Mouse (Mus musculus): Measurements from ENCODE around the gene Anapc16. TPM values are rescaled to one million over a fixed set of nuclear protein-coding genes. Genes with fewer than 3 reads are reported as not detected.
A peak's percentile ranks its signal among the peaks of the same experiment; 100 is the strongest.
"Not testable (repeated sequence)": the region's sequence is repeated elsewhere in the genome, so short reads cannot be mapped to it uniquely, and the experiment has no call there.

Gene Anapc16
- polyA plus RNA-seq, 1 experiment from 2014 or later = 117 TPM

DNA sequence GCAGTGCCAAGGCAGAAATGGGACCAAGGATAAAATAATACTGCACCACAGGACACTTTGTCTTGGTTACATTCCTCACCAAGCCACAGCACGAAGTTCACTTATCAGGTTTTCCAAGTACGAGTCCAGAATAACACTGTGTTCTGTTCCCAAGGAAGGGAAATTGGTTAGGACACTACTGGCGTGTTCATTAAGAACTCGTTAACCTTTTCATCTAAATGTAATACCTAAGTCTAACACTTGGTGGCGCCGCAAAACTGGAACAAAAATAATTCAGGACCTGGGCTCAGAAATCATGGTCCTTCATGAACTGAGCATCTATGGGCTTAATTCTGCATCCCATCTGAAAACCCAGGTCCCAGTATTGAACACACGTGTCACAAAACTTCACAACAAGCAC lies 5.3 kb downstream of the Anapc16 start:
- TF ChIP-seq EP300 (IDR thresholded peaks at IDR 0.05) (peak; percentile 93), CTCF (IDR thresholded peaks at IDR 0.05) (peak; percentile 77)
- Histone ChIP-seq H3K27me3 (replicated peaks; ENCODE audit: insufficient read depth, low read length) (no peaks in the 10 kb centered on the region), H3K9ac (replicated peaks; ENCODE audit: low read depth) (no peak overlapping the region), H3K36me3 (ENCODE audit: insufficient read depth, low read length) (peaks cover 4% of the 10 kb centered on the region; the same call in 1 of the 2 replicates), H3K4me3 (ENCODE audit: low read depth, low read length) (no peak overlapping the region), H3K4me1 (ENCODE audit: insufficient read depth, low read depth, low read length) (peaks cover 10% of the 10 kb centered on the region; the same call in 1 of the 2 replicates), H3K9me3 (ENCODE audit: low read length) (no peaks in the 10 kb centered on the region), H3K27ac (ENCODE audit: low read length) (no peak overlapping the region), H3K4me2 (replicated peaks; ENCODE audit: low read depth, low read length) (no peak overlapping the region)
- 14% methylated on average over 7 of the region's 7 CpGs for WGBS
- ATAC-seq = peak; percentile 6; the same call in 1 of the 2 replicates
- DNase-seq (ENCODE audit: low spot score) = peak; percentile 76

DNA sequence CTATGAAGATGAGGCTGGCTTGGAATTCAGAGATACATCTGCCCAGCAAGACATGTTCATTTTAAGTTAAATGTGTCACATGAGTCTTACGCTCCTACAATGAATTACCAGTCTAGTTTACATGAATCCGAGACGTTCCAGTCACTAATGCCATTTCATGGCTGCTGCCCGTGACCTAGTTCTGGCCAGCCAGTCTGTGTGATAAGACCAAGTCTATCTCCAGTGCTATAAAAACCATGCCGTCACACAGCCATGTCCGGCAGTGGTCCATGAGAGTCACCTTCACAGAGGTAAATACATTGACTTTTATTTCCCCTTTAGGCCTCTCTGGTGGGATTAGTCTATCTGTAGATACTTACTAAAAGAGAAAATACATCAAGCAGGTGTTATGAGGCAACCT lies 7.0 kb downstream of the Anapc16 start:
- Histone ChIP-seq H3K27me3 (replicated peaks; ENCODE audit: insufficient read depth, low read length) (no peaks in the 10 kb centered on the region), H3K4me3 (ENCODE audit: low read depth, low read length) (no peak overlapping the region), H3K36me3 (ENCODE audit: insufficient read depth, low read length) (peaks cover 4% of the 10 kb centered on the region; the same call in 1 of the 2 replicates), H3K9me3 (ENCODE audit: low read length) (no peaks in the 10 kb centered on the region), H3K27ac (ENCODE audit: low read length) (no peak overlapping the region), H3K4me1 (ENCODE audit: insufficient read depth, low read depth, low read length) (peaks cover under 1% of the 10 kb centered on the region; the same call in 1 of the 2 replicates), H3K4me2 (replicated peaks; ENCODE audit: low read depth, low read length) (no peak overlapping the region), H3K9ac (replicated peaks; ENCODE audit: low read depth) (no peak overlapping the region)
- ATAC-seq (no peak), DNase-seq (ENCODE audit: low spot score) (no peak)
- WGBS = 94% methylated on average over 6 of the region's 6 CpGs
- TF ChIP-seq CTCF (IDR thresholded peaks at IDR 0.05) = no peak
- no peak for TF ChIP-seq EP300 (IDR thresholded peaks at IDR 0.05)

DNA sequence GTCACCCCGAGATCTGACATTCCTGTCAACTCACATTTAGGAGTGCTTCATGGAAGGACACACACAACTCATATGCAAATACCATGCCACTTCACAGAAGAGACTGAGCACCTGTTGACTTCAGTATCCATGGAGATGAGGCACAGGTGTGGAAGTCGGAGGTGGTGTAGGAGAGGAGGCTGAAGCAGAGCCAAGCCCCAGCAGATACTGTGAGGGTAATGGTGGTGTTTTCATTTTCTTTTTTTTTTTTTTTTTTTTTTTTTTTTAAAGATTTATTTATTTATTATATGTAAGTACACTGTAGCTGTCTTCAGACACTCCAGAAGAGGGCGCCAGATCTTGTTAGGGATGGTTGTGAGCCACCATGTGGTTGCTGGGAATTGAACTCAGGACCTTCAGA lies 9.1 kb downstream of the Anapc16 start:
- not testable (repeated sequence) for H3K36me3 ChIP-seq (ENCODE audit: insufficient read depth, low read length); H3K9me3 ChIP-seq (ENCODE audit: low read length); H3K9ac ChIP-seq (replicated peaks; ENCODE audit: low read depth); H3K4me1 ChIP-seq (ENCODE audit: insufficient read depth, low read depth, low read length); H3K4me2 ChIP-seq (replicated peaks; ENCODE audit: low read depth, low read length); H3K4me3 ChIP-seq (ENCODE audit: low read depth, low read length); H3K27ac ChIP-seq (ENCODE audit: low read length); H3K27me3 ChIP-seq (replicated peaks; ENCODE audit: insufficient read depth, low read length)
- WGBS = 65% methylated on average over 2 of the region's 3 CpGs
- peak; percentile 35 for DNase-seq (ENCODE audit: low spot score)
- ATAC-seq = peak; percentile 53

DNA sequence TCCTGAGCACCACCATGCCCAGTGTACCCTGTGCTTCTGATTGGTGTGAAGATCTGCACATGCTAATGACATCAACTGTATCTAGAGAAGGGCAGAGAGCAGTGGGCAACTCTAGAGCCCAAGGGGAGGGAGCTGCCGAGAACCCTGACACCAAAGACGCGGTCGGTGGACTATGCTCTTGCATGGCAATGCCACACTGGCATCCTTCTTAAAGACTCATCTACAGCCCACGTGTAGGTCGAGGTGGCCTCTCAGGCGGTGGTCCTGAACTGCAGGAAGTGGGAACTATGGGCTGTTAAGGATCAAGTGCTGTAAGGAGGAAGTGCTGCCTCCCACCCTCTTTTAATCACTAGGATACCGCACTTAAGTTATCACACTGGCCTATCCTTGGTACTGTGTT lies 10.9 kb downstream of the Anapc16 start:
- Histone ChIP-seq H3K36me3 (ENCODE audit: insufficient read depth, low read length) (peaks cover 14% of the 10 kb centered on the region), H3K27ac (ENCODE audit: low read length) (no peak overlapping the region; the same call in 1 of the 2 replicates)
- WGBS = 78% methylated on average over 8 of the region's 8 CpGs

DNA sequence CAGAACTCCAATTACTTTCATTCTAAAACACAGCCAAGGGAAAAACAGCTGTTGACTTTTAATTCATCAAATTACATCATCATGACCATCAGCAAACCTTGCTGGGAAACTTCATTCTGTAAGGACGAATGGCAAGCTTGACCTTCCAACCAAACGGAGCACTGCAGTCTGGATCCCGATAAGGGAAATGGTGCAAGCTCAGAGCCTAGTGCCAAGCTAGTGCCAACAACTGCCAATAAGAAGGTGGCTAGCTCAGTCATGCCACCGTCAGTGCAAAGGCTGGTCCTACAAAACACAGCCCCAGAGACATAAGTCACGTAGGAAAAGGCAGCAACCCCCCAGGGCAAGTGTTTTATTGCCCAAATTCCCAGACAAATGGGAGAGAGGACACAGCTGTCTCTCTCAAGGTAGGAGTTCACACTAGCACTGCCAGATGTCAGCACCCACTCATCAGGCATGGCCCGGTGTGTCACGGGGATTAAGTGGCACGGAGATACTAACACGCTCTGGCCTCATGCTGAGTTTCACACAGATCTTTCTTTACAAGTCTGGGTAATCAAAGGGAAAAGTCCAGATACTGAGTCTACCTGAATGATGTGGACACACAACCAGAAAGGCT lies 11.6 kb downstream of the Anapc16 start:
- 78% methylated on average over 9 of the region's 9 CpGs for WGBS
- H3K36me3 ChIP-seq (ENCODE audit: insufficient read depth, low read length) = peaks cover 14% of the 10 kb centered on the region
- H3K9me3 ChIP-seq (ENCODE audit: low read length) = no peaks in the 10 kb centered on the region
- no peak overlapping the region for H3K4me3 ChIP-seq (ENCODE audit: low read depth, low read length)
- H3K27ac ChIP-seq (ENCODE audit: low read length) = no peak overlapping the region
- no peak overlapping the region for H3K4me2 ChIP-seq (replicated peaks; ENCODE audit: low read depth, low read length)
- H3K4me1 ChIP-seq (ENCODE audit: insufficient read depth, low read depth, low read length) = no peaks in the 10 kb centered on the region
- H3K9ac ChIP-seq (replicated peaks; ENCODE audit: low read depth) = no peak overlapping the region
- no peaks in the 10 kb centered on the region for H3K27me3 ChIP-seq (replicated peaks; ENCODE audit: insufficient read depth, low read length)
- DNase-seq (ENCODE audit: low spot score) = no peak
- ATAC-seq = no peak
- TF ChIP-seq CTCF (IDR thresholded peaks at IDR 0.05) (no peak), EP300 (IDR thresholded peaks at IDR 0.05) (no peak)

More for the DNA sequence above, 10.9 kb downstream of the Anapc16 start:
- TF ChIP-seq CTCF (IDR thresholded peaks at IDR 0.05) = no peak
- no peak for TF ChIP-seq EP300 (IDR thresholded peaks at IDR 0.05)
- Histone ChIP-seq H3K9ac (replicated peaks; ENCODE audit: low read depth) (no peak overlapping the region), H3K9me3 (ENCODE audit: low read length) (no peaks in the 10 kb centered on the region), H3K4me1 (ENCODE audit: insufficient read depth, low read depth, low read length) (no peaks in the 10 kb centered on the region), H3K4me3 (ENCODE audit: low read depth, low read length) (no peak overlapping the region), H3K27me3 (replicated peaks; ENCODE audit: insufficient read depth, low read length) (no peaks in the 10 kb centered on the region), H3K4me2 (replicated peaks; ENCODE audit: low read depth, low read length) (no peak overlapping the region)
- ATAC-seq (no peak), DNase-seq (ENCODE audit: low spot score) (no peak)

DNA sequence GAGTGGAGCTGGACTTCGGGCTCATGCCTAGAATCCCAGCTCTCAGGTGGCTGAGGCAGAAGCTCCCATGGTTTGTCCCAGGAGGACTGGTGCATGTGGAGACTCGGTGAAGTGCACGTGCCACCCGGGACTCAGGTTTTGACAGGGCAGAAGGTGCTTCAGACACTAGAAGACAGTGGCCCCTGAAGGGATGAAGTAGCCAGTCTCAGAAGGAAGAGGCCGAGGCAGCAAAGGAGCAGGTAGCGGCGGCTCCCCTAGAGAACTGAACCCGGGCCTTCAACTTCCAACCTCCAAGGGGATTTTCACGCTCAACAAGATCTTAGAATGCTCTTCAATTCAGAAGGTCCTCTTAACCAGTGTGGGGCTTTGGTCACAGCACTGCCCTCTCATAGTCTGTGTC lies 12.5 kb downstream of the Anapc16 start:
- WGBS = 97% methylated on average over 9 of the region's 9 CpGs
- Histone ChIP-seq H3K4me2 (replicated peaks; ENCODE audit: low read depth, low read length) (no peak overlapping the region), H3K36me3 (ENCODE audit: insufficient read depth, low read length) (peaks cover 10% of the 10 kb centered on the region), H3K9ac (replicated peaks; ENCODE audit: low read depth) (no peak overlapping the region), H3K27me3 (replicated peaks; ENCODE audit: insufficient read depth, low read length) (no peaks in the 10 kb centered on the region), H3K4me3 (ENCODE audit: low read depth, low read length) (no peak overlapping the region), H3K4me1 (ENCODE audit: insufficient read depth, low read depth, low read length) (no peaks in the 10 kb centered on the region), H3K9me3 (ENCODE audit: low read length) (no peaks in the 10 kb centered on the region), H3K27ac (ENCODE audit: low read length) (no peak overlapping the region)
- DNase-seq (ENCODE audit: low spot score) (no peak), ATAC-seq (no peak)
- TF ChIP-seq CTCF (IDR thresholded peaks at IDR 0.05) = no peak

DNA sequence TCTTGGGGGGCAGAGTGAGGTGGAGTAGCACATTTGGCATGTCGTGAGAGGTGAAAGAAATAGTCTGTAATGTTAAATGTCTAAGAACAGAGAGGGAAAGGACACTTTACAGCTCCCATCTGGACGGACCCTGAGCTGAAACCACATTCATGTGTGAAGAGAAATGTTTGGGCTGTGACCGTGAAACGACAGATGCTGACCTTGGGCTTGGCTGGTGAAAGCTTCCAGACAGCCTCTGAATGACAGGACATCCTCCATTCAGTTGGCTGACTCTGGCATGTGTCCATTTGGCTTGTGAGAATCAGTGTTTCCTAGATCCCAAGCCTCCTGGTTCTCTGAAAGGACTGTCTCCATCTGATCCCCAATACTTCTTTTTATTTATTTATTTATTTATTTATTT lies 14.9 kb downstream of the Anapc16 start:
- Histone ChIP-seq H3K4me2 (replicated peaks; ENCODE audit: low read depth, low read length) (no peak overlapping the region), H3K9ac (replicated peaks; ENCODE audit: low read depth) (no peak overlapping the region), H3K4me1 (ENCODE audit: insufficient read depth, low read depth, low read length) (no peaks in the 10 kb centered on the region), H3K27me3 (replicated peaks; ENCODE audit: insufficient read depth, low read length) (no peaks in the 10 kb centered on the region), H3K27ac (ENCODE audit: low read length) (no peak overlapping the region), H3K36me3 (ENCODE audit: insufficient read depth, low read length) (peaks cover 10% of the 10 kb centered on the region), H3K4me3 (ENCODE audit: low read depth, low read length) (no peak overlapping the region), H3K9me3 (ENCODE audit: low read length) (no peaks in the 10 kb centered on the region)
- no peak; the same call in 1 of the 2 replicates for TF ChIP-seq EP300 (IDR thresholded peaks at IDR 0.05)
- no peak for TF ChIP-seq CTCF (IDR thresholded peaks at IDR 0.05)
- 37% methylated on average over 4 of the region's 4 CpGs for WGBS
- ATAC-seq = peak; percentile 64
- peak; percentile 62 for DNase-seq (ENCODE audit: low spot score)
